Mouse (Mus musculus) cerebellum, adult 2 months (tissue): Measurements from ENCODE around the gene Map1s.

ENCODE experiments used
- CTCF ChIP-seq: fragments of 200-500 bp; IDR thresholded peaks from 2 replicates; pipeline ENCODE4 v1.5.1; 2011; ENCODE audit warnings: low read depth, mild to moderate bottlenecking, control low read depth, low read length, moderate library complexity, borderline replicate concordance; ENCODE audit not compliant: insufficient read depth
- POLR2A ChIP-seq: fragments of 200-500 bp; IDR thresholded peaks from 2 replicates; pipeline ENCODE4 v1.6.1; 2011; ENCODE audit warnings: low read length, control low read depth, borderline replicate concordance; ENCODE audit not compliant: insufficient read depth

DNA sequence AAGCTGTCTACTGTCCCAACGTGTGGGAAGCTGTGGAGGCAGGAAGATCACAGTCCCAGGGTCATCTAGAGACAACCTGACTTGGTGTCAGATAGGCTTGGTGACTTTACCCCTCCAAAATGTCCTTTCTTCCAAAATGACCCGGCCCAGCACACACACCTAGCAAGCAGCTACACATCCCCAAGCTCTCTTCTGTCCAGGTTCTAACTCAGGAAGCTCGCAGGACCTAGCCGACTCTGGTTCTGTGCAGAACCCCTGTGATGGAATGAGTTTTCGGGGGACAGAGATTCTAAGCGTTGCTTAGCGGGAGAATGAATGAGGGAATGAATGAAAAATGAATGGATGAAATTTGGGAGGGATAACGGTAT, 285 bp upstream of the Map1s start:
- no peak for TF ChIP-seq CTCF
- TF ChIP-seq POLR2A = no peak
